Mouse (Mus musculus) left cerebral cortex, postnatal 36 days (tissue): Measurements from ENCODE around the gene Olfr1358. TPM values are rescaled to one million over a fixed set of nuclear protein-coding genes. Genes with fewer than 3 reads are reported as not detected.
A peak's percentile ranks its signal among the peaks of the same experiment; 100 is the strongest.
"Not testable (repeated sequence)": the region's sequence is repeated elsewhere in the genome, so short reads cannot be mapped to it uniquely, and the experiment has no call there.

Experiments used
- DNase-seq, 2 experiments: peaks; one replicate each; pipeline ENCODE4 v3.0.0; 2021 to 2022; ENCODE audit warnings: low spot score in 2 of 2, mixed read lengths in 1 of 2
- intact Hi-C: fragments of 180-260 bp; cut with DNase I; formaldehyde crosslinking; loops from one replicate; pipeline ENCODE4 v1.15.1; 2025
- total RNA-seq, 2 experiments: library from RNA; stranded (reverse); gene quantifications; 2 replicates each; pipeline ENCODE4 v1.2.3; 2021

Olfr1358 gene
- total RNA-seq: not detected

DNA sequence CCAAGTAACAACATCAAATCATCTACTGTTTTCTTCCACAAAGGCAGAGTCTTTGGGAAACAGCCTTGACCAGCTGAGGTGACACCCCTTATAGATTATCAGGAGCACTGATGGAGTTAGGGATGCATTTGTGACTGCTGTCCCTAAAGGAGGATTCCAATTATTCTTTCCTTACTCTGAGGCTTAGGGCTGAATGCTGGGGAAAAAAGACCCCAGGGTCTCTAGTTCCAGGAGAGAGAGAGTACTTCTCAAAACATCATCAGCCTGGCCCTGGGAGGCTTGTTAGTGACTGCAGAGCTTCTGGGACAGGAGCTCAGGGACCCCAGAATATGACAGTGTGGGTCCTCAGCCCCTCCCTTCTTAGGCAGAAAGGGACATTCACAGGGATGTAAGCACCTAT, at the start of gene Olfr1358:
Olfr1358 (plus strand) TSS at position 301 of the 400 bp plus-strand sequence.
- intact Hi-C loops: no loop called here
- DNase-seq: no peak

DNA sequence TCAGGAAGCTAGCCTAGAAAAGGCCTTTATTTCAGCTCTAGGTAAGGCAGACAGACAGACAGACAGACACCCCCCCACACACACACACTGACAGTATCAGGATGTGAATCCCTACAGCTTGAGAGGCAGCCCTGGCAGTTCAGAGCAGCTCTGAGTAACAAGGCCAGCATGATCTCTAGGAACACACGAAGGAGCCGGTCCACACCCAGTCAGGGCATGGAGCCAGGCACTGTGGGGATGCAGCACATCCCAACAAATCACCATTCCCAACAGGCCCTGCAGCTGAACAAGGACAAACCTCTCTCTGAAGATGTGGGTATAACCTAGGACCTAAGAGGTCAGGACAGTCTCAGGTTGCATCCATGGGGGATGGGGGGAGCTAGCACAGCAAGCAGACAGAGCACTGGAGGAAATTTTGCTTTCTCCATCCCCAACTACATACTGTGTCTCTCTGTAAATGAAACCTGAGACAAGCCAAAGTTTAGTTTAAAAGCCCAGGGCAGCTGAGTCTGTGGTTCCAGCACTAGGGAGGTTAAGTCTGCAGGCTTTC, 49.4 kb upstream of the Olfr1358 start:
- DNase-seq: no peak
- intact Hi-C loops: loop anchor here (10.0 kb wide), 1 partner anchor 277 kb away; no protein-coding TSS in a partner anchor

DNA sequence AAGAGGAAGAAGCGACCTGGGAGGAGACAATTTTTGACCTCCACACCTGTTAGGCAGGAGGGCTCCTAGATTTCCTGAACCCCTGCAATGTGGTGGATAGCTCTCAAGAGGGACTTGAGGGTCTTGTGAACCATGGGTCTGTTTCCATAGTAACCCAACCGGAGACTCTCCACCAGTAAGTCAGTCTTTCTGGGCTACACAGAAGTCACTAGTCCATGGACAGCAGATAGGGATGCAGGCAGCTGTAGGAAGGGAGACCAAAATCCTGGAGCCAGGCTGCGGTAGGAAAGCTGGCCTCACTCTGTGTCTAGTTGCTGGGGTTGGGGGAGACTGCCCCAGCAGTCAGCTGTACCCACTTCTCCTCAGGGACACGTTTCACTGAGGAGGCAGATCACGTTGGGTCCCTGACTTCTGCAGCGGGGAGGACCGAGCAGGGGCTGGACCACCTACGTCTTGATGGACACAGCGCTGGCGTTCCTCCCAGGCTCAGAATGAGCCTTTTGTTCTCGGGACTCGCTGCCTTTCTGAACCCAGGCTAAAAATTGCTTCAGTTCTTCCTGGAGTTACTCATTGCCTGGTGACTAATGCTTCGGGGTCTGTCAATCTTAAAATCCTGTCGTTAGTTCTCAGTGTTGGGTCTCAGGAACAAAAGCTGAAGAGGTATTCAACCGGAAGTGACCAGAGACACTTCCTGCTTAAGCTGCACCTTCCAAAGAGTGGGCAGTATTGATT, 46.5 kb upstream of the Olfr1358 start:
- intact Hi-C loops: no loop called here
- peak in 1 of 2 experiments; percentile 30 for DNase-seq

DNA sequence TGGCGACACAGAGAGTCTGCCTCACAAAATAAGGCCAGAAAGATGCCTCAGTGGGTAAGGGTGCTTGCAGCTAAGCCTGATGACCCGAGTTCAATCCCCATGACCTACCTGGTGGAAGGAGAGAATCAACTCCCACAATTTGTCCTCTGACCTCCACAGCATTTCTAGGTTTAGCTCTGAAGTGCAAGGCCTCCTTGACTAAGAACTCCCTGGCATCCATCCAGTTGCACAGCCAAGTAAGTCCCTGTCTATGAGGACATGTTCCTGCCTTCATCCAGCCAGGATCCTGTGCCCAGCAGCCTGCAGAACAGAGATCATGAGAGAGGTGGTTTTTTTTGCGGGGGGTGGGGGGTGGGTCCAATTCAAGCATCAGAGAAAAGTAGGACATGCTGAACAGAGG, 45.2 kb upstream of the Olfr1358 start:
- no peak for DNase-seq
- intact Hi-C loops: no loop called here

DNA sequence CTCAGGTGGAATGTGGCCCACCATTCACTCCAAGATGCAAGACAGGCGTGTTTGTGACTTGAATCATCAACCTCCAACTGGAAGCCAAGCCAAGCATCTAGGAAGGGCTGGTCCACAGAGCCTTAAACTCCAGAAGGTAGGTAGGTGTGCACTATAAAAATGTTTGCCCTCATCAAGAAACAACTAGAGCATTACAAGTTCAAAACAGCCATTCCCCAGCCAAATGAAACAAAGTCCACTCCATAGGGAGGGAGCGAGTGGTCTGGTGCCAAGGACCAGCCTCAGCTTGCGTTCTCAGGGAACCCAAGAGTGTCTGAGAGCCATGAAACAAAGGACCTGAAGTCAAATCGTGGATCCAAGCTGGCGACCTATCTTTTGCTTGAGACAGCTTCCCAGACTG, 43.8 kb upstream of the Olfr1358 start:
- intact Hi-C loops: no loop called here
- DNase-seq: no peak

GRCm38 (mm10) chr10:78474759-78475158, 42.5 kb upstream of the Olfr1358 start:
- intact Hi-C loops: no loop called here

GRCm38 (mm10) chr10:78476821-78477220, 40.4 kb upstream of the Olfr1358 start:
- DNase-seq: no peak

More at GRCm38 (mm10) chr10:78474759-78475158, 42.5 kb upstream of the Olfr1358 start:
- no peak for DNase-seq

GRCm38 (mm10) chr10:78480954-78481927, 36.0 kb upstream of the Olfr1358 start:
- intact Hi-C loops: no loop called here
- no peak for DNase-seq

More at GRCm38 (mm10) chr10:78476821-78477220, 40.4 kb upstream of the Olfr1358 start:
- intact Hi-C loops: no loop called here

DNA sequence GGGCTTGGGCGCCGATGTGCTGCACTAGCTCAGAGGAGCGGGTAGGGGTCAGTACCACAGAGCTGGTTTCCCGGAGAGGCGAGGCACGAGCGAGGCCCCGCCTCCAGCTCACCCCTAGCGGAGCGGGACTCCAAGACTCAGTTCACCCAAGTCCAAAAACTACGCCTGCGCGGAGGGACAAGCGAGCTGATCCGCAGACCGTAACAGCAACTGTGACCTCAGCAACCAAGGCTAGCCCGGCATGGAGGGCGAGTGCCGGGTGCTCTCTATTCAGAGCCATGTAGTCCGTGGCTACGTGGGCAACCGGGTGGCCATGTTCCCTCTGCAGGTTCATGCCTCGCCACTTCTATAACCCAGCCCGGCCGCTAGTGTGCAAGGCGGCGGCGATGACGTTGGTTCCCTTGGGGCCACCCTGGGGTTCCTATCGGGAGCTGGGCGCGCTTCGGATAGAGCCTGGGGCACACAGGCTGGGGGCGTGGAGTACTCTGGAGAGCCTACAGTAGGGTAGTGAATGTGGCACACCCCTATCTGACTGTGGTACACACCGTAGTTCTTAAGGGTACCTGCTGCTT, 35.2 kb upstream of the Olfr1358 start:
- DNase-seq: no peak
- intact Hi-C loops: no loop called here

DNA sequence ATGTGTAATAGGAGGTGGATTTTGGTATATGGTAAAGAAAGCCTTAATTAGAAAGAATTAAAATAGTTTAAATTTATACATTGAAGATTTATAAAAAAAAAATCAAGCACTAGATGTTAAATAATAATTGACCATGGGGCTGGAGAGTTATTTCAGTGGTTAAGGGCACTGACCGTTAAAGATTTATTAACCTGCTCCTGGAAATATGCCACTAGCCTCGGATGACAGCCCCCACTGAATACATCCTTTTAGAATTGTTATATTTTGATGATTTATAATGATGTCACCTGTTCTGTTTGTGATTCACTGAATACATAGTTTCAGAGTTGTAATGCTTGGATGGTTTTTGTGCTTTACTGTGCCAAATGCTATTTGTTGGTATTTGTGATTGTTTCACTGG, 31.9 kb upstream of the Olfr1358 start:
- DNase-seq, intact Hi-C loops: not testable (repeated sequence)

GRCm38 (mm10) chr10:78486871-78487270, 30.4 kb upstream of the Olfr1358 start:
- DNase-seq: no peak
- intact Hi-C loops: loop anchor here (2.0 kb wide), 1 partner anchor 48 kb away; no protein-coding TSS in a partner anchor

DNA sequence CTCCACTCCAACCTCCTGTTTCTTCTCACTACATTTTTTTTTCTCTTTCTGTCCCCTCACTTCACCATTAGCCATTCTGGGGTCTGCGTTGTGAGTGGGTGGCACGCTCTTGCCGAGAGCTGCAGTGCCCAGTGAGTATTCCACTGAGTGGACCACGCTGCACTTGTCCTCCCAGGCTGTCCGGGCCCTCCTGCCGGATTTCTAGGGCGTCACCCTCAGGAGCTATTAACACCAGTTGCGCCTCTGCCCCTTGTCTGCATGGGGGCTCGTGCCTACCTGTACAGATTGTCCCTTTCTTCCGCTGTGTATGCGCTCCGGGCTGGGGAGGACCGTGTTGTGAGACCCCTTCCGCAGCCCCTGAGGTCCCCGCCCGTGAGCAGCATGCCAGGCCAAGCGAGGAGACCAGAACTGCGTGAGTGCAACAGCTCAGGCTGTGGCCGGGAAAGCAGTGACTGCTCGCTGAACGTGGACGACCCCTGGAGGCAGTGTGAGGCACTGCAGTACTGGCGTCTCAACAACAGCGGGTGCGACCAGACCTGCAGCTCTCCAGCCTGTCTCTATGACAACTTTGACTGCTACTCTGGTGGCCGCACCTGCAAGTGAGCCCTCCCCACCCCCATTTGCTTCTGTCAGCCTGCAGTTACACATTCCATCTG, 29.7 kb upstream of the Olfr1358 start:
- DNase-seq: peak; percentile 76 to 82
- intact Hi-C loops: loop anchor here (2.0 kb wide), 1 partner anchor 49 kb away; no protein-coding TSS in a partner anchor

DNA sequence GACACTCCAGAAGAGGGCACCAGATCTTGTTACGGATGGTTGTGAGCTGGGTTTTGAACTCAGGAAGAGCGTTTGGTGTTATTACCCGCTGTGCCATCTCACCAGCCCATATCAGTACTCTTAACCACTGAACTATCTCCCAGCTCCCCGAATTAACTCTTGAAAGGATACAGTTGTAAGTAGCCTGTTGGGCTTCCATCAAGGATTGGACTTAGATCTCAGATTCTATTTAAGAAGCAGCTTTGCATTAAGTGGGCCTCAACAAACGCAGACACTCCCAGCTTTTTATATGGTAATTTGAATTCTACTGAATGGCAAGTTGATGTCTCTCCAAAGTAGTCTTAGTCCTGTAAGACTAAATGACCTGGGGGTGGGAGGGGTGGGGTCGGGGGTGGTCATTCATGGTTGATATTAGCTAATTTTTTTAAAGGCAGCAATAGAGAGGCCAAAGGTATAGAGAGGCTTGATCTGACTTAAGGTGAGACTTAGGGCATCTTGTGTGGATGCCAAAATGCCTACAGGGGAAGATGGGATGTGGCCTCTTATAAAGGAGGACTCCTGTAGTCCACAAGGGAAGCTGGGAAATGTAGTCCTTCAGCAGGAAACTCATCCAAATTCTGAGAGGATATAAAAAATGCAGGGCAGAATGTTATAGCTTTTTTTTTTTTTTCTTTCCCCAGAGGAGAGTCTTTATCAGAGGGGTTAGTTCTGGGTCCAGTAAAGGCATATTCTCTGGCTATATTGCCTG, 14.1 kb upstream of the Olfr1358 start:
- no peak for DNase-seq
- intact Hi-C loops: no loop called here

DNA sequence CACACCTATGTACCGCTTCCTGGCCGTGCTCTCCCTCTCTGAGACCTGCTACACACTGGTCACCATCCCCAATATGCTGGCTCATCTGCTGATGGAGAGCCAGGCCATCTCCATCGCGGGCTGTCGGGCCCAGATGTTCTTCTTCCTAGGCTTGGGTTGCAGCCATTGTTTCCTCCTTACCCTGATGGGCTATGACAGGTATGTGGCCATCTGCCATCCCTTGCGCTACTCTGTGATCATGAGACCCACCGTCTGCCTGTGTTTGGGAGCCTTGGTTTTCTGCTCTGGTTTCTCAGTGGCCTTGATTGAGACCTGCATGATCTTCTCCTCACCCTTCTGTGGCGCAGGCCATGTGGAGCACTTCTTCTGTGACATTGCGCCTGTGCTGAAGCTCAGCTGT, 2.6 kb downstream of the Olfr1358 start:
- intact Hi-C loops: no loop called here
- no peak for DNase-seq

GRCm38 (mm10) chr10:78520260-78521005, 3.2 kb downstream of the Olfr1358 start:
- intact Hi-C loops: no loop called here
- no peak for DNase-seq

GRCm38 (mm10) chr10:78525071-78525470, 7.8 kb downstream of the Olfr1358 start:
- DNase-seq, intact Hi-C loops: not testable (repeated sequence)

DNA sequence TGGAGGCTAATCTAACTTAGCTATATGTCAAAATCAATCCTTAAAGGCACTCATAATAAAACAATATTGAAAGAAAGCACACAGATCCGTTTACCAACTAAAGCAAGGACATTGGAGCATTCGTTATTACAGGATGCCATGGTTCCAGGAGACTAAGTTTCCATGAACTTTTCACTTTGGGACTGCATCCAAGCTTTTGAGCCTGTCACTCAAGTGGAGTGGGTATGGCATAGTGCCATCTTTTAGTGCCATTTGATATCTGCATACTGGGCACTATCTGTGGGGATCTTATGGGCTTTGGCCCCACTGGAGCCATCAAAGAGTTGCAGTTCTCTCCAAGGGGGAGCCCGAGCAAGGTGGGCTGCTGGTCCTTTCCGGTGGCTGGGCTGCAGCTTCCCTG, 8.3 kb downstream of the Olfr1358 start:
- intact Hi-C loops: no loop called here
- DNase-seq: no peak

- DNase-seq: no peak
Measured at GRCm38 (mm10) chr10:78540943-78541342, 23.7 kb downstream of the Olfr1358 start.

More at GRCm38 (mm10) chr10:78540943-78541342, 23.7 kb downstream of the Olfr1358 start:
- intact Hi-C loops: loop anchor here (5.0 kb wide), 1 partner anchor 66 kb away; no protein-coding TSS in a partner anchor
